Mouse (Mus musculus) cerebellum, adult 9-11 months (tissue): ENCODE results near the gene Usp54.
"Not testable (repeated sequence)": the region's sequence is repeated elsewhere in the genome, so short reads cannot be mapped to it uniquely, and the experiment has no call there.

Experiments used
- DNase-seq: peaks from one replicate; pipeline ENCODE4 v3.0.0; 2022

Gene Usp54

DNA sequence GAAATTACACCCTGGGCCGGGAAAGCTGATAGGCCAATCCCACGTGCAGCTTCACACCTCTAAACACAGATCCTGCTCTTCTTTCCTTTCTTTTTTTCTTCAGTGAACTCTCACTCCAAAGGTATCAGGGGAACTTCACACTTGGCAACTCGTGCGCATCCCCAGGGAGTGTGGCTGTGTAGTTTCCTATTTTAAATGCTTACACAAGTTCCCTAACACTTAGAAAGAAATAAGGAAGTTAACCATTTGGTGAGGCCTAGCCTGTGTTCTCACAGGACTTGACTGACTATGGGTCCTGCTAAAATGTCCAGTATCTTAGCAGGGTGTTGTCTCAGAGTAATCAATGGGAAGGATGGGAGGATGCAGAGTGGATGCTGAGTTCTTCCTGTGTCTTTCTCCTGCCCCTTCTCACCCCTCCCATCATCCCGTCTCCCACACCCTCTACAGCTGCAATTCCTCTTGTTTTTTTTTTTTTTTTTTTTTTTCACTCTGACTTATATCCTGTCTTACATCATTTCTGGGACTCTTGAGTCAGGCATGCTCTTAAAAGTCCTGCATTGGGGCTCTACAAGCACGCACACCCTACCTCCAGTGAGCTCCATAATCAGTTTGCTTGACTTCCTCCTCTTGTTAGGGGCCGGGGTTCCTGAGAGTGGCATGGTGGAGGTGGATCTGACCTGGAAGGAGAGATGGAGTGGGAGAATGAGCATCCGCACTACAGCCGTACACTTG is 14.0 kb upstream of the Usp54 start:
- no peak for DNase-seq

DNA sequence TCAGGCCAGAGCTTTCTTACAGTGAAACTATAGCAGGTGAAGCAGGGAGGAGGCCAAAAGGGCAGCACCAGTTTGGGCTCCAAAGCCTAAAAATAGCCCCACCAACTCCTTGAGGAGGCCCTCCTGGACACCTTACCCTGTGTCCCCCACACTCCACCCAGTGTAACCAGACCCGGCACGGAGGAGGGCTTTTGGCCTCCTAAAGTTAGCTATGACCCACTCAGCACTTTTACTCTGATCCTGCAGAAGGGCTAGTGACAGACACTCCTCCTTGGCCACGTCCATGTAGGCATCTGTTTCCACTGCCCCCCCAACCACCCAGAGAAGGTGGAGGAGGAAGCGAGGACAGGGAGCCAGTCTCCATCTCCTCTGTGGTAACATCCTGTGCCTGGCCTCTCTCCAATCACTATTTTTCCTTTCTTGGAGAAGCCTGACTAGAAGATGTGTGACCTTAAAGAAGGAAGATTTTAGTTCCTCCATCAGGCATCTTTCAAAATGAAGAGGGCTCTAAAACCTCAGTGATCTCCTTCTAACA is 10.9 kb upstream of the Usp54 start:
- no peak for DNase-seq

DNA sequence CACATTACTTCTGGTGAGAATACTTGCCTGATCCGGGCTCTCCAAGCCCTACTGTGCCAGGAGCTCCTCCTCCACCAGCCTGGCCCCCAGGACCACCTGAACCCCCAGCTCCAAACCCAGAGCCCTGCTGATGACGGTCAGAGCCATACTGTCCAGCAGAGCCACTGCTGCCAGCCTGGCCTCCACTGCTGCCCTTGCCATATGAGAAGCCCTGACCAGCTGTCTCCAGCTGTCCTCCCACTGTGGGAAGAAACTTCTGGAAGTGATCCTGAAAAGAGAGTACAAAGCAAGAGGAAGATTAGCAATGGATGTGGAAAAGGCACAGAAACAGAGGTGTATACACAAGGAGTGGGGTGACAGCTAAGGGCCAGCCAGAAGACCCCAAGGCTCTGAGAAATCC is 10.1 kb upstream of the Usp54 start:
- DNase-seq = no peak

DNA sequence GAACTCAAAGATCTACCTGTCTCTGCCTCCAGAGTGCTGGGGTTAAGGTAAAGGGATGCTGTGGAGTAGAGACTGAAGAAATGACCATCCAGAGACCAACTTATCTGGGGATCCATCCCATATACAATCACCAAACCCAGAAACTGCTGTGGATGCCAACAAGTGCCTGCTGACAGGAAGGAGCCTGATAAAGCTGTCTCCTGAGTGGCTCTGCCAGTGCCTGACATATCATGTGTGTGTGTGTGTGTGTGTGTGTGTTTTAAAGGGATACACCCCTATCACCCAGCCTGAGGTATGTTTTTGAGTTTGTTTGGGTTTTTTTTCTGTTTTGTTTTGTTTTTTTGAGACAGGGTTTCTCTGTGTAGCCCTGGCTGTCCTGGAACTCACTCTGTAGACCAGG is 5.5 kb upstream of the Usp54 start:
- DNase-seq = no peak

DNA sequence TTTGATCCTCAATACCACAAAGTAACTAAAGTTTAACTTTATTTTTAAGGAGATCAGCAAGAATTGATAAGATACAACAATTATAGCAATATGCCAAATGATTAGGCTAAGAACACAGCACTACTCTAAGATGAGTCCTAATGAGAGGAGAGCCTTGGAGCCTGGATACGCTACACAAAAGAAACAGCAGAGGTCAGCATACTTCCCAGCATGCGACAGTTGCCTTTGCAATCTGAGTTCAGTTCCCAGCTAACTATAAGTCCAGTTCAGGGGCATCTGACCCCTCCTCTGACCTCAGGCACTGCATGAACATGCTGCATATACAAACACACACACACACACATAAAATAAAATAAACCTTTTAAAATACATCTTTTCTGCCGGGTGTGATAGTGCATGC is 4.7 kb upstream of the Usp54 start:
- DNase-seq = no peak

DNA sequence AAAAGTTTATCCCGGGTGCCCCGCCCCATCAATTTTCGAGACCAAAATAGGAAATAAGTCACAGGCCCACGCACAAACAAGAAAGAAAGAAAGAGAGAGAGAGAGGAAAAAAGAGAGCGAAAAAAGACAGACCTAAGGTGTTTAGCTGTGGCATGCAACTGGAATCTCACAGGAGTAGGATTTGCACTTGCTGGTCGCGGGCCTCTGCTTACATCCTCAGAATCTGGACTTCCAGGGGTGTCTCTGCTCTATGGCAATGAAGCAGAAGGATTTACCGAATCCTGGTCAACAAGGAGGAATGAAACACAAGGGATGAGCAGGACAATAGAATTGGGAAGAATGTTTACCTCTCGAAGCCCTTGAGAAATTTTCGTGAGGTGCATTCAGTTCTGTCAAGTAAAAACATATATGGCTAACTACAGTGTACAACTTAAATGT is 594 bp upstream of the Usp54 start:
- no peak for DNase-seq

DNA sequence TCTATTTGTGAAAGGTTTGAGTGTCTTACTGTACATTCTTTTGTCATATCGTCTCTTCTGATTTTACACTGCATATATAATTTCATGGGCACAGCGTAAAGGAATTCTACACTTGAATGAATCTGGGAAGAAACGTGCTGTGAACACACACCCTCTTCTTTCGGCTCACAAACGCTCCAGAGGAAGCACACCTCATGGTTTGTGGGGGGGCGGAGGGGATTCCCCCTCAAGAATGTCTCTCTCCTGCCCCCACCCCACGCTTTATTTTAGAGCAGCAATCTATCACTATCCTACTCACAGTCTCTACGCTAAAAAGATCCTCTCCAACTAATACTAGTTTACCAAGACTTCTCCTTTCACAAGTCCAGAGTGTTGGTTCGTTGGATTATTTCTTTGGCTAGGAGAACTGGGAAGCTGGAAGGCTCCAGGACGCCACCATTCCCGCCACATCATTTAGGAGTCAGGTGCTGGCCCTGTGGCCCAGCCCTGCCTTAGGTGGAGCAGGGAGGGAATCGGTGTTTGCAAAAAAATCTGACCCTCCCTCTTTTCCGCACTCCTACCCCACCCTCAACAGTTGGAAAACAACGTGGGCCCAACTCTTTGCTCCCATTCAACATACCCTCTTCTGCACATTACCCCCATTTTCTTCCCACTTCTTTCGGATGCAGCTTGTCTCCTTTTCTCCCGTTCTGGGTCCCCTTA is 794 bp downstream of the Usp54 start:
- DNase-seq = no peak

DNA sequence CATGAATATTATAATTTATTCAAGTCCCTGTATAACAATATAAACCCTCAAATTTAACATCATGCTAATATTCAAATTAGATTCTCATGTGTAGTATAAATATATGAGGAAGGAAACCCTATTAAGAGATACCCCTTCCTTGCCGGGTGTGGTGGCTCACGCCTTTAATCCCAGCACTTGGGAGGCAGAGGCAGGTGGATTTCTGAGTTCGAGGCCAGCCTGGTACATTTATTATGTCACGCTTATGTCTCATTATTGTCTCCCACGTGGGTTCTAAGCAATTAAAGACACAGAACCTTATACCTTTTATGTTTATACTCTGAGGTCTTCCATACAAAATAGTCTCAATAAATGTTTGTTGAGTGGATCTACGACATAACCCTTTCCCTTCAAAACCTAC is 2.2 kb downstream of the Usp54 start:
- no peak for DNase-seq

DNA sequence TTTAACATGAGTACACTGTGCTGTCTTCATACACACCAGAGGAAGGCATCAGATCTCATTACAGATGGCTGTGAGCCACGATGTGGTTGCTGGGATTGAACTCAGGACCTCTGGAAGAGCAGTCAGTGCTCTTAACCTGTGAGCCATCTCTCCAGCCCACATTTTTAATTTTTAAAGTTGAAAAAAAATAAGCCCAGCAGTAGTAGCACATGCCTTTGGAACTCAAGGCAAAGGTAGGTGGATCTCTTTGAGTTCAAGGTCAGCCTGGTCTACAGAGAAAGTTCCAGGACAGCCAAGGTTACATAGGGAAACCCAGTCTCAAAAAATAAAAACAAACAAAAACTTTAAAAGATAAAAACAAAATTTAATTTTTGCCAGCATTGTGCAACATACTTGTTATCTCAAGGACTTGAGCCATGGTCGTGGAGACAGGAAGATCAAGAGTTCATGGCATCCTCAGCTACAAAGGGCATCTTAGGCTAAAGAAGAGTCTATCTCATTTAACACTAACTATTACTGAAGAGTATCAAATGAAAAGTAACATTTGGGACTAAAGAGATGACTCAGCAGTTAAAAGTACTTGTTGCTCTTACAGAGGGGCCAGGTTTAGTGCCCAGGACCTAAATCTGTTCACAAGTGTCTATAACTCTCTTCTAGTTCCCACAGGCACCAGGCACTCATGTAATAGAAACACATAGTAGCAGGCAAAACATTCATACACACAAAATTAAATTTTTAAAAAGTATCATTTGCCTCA is 2.9 kb downstream of the Usp54 start:
- no peak for DNase-seq

DNA sequence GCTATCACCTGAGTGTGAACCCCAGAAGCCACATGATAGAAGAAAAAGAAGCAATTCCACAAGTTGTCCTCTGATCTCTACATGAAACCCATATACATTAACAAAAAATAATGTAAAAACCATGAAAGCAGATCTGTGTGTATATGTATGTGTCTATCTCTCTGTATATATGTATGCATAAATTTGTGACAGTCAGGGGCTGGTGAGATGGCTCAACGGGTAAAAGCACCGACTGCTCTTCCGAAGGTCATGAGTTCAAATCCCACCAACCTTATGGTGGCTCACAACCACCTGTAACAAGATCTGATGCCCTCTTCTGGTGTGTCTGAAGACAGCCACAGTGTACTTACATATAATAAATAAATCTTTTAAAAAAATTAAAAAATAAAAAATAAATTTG is 3.9 kb downstream of the Usp54 start:
- DNase-seq = not testable (repeated sequence)

DNA sequence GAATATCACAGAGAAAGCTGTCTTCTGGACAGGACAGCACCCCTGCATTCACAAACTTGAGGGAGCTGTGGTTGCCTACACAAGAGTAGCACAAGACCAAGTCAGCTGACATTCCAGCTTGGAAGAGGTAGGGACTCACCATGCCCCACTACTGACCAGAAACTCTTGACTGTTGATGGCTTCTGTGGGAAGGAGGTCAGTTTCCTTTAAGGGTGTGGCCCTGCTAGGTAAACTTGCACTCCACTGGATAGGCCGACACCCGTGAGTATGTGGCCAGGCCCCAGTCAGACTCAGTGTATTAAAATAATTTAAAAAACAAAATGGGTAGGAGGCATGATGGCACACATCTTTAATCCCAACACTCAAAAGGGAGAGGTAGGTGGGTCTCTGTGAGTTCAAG is 5.3 kb downstream of the Usp54 start:
- DNase-seq = no peak

DNA sequence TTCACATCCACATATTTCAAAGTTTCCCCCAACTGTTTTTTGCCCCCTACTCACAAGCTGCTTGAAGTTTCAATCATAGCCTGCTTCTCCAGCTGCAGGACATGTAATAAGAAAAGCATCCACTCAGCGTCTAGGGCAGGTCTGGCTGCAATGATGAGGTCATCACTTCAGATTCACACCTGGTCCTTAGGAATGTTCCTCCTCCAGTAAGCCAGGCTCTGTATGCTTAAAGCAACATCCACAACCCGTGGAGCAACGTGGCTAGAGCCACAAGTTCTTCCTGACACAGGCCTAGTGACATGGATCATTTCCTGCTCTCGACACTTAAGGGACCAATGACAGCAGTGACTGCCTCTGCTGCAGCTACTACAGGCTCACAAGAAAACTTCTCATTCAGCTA is 9.6 kb downstream of the Usp54 start:
- DNase-seq = no peak

DNA sequence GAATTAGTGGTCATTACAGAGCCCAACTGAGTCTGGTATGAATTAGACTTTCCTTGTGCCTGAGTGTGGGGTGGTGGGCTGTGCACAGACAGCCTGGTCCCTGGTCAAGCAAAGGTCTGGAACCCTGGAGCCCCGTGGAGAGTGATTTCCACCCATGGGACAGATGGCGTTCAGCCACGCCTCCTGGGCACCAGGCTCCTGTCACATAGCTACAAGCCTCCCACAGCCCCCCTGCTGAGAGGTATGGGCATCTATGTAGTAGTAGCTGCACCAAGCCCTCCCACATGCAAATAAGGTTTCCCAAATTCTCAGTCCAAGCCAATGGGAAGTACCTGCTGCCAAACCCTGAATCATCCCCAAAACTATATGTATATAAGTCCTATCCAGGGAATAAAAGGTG is 13.9 kb downstream of the Usp54 start:
- peak; percentile 35 for DNase-seq

DNA sequence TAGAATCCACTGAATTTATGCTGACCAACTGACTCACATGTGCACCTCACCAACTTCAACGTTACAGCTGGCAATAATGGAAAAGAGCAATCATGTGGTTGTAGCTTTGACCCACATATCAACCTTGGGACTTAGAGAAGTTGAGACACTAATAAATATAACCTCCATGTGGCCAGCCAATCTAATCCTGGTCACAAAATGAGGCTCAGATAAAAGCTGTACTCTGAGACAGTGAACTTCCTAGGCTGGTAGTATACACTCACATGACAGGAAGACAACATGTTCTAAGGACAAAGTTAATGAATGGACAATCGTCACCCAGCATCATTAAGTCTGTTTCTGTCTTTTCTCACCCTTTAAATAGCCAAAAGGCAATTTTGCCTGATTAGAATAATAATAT is 14.4 kb downstream of the Usp54 start:
- no peak for DNase-seq

DNA sequence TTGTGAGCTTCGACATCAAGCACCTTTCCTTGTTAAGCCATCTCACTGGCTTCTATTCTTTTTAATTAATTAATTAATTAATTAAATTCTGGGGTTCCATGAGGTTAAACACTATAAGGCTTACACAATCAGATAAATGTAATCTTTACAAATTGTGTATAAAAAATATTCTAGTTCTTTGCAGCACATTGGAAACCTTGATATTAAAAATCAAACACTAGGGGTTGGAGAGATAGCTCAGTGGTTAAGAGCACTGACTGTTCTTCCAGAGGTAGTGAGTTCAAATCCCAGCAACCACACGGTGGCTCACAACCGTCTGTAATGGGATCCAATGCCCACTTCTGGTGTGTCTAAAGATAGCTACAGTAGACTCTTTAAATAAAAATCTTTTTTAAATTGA is 18.0 kb downstream of the Usp54 start:
- DNase-seq = no peak

DNA sequence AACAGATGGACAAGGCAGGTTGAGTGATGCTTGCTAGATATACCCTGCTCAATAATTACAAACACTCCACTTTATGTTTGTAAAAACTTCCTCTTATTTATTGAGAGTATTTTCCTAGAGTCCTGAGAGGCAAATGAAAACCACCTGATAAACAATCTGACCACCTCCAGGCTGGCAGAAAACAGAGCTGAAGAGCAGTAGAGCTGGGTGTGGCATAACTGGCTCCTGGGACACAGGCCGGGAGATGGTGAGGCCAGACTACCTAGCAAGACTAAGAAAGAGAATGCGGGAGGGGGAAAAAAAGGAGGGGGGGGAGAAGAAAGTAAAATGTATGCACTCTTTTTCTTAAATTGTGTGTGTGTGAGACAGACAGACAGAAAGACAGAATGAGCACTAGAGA is 18.5 kb downstream of the Usp54 start:
- no peak for DNase-seq

DNA sequence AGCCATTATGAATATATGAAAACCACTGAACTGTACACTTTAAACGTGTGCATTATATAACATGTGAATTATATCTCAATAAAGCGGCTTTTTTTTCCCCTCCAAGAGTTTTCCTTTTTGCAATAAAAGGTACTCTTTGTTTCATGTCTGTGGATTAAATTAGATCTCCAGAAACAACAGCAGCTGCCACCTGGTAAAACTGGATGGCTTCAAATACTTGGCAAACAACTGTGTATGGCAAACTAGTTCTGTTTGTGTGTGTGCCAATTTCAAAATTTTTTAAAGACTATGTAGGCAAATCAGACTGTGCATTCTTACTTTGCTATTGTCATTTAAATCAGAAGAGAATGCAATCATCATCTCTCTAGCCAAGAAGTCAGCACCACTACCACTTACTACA is 19.0 kb downstream of the Usp54 start:
- no peak for DNase-seq

DNA sequence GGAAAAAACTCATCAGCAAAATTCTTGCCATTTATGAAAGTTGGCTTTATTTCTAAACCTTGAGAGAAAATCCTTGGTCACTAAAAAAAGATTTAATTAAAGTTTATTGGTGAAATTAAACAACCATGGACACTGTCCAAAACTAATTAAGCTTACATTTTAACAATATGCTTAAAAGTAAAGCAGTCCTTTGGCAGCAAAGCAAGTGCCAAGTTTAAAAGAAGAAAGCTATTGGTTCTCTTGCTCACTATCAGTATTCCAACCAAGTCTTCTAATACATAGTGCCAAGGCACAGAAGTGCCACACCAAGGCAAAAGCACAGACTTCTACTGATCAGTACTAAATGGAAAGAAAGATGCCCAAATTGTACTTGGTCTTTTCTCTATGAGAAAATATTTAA is 21.7 kb downstream of the Usp54 start:
- DNase-seq = no peak

DNA sequence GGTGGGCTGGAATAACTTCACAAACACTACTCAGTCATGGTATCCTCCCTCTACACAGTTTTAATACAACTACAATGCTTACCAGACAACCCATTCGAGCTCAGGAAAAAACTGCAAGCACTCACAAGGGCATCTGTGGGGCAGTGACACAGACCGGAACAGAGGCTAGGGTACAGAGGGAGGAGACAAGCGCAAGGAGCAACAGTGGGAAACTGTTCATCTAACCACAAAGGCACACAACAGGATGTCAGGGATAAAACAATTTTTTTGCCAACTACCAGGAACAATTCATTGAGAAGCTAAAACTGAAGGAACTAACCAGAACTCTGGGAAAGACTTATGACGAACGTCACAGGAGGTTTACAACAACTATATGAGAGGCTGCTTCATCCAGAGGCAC is 22.7 kb downstream of the Usp54 start:
- no peak for DNase-seq

DNA sequence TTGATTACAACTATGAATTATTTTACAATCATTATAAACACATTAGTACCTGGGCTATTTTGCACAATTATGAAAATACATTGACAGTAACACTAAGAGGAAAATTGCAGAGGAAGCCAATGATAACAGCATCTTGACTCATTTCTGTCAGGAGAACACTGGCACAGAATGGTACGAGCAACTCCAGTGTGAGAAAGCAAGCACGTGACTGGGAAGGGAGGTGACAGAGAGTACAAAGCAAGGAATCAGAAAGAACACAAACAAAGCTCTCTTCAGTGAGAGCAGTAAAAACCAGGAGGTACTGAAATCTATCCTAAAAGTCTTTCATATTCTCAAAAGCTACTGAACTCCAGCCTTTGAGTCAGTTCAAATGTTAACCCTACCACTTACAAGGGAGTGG is 24.4 kb downstream of the Usp54 start:
- DNase-seq = no peak

DNA sequence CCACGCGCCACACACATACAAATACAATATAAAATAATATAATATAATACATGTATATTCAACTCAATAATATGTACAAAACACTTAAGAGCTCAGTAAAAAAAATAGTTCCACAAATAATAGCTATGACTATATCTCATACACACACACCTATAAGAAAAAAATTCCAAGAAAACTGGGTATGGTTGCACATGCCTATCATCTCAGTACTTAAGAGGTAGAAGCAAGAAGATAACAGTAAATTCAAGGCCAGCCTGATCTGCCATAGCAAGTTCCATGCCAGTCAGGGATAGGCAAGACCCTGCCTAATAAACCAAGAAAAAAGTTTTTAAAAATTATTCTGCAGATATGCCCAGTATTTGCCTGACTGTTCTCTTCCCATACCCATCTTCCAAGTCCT is 25.8 kb downstream of the Usp54 start:
- DNase-seq = no peak

DNA sequence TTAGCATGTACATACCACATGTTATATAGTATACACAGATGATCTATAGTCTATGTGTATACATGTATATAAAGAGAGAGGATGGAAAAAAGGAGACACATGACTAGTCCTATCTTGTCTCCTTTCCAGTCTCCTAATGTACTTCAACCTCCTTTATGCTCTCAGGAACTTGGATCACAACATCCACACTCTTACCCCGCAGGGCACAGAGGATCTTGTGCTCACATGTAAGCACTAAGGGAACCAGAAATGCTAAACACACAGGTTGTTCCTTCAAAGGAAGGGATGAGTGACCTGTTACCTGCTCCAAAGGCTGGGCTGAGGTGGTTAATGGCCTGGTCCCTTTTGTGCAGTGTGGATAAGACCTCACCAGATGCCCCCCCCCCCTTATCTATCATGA is 28.0 kb downstream of the Usp54 start:
- no peak for DNase-seq

DNA sequence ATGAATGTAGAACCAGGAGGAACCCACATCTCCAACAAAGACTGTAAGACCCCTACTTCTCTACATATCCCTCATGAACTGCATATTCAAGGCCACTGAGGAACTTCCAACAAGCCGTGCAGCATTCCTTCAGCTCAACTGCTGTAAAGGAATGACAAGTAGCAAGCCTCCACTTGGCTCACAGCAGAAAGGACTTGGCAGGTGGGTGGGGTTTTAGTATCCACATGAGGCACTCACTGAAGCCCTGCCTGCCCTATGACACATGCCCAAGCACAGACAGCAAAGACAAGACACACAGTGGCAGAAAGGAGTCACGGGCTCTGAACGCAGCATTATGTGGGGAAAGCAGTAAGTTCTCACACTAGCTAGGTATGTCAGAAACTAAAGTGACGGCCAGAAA is 30.7 kb downstream of the Usp54 start:
- DNase-seq = no peak

DNA sequence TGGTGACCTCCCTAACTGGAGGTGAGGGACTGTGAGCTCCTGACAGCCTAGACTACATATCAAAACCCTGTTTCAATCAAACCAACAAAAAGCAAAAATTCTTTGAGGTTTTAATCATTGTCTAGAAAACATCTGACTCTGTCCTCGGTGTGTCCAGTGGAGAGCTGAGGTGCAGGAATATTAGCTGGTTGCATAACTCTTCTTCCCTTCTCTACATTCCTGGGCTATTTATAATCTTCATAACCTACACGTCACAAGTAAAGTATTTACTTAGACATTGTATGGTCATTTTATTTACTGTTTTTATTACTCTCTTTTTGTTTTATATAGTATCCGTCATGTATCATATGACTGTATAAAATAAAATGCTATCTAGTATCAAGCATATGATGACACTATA is 31.3 kb downstream of the Usp54 start:
- DNase-seq = no peak
